Mouse (Mus musculus) myocyte (in vitro differentiated cells): ENCODE measurements at regions not wholly inside any gene's neighbourhood (a gene's known extent, or its start where the extent isn't known, plus 50 kb on each side); places are given as distances from the start of the nearest gene placed in this dataset.

Experiments
- H3K27me3 ChIP-seq: one replicate; pipeline ENCODE4 v1.6.1; 2011; ENCODE audit not compliant: control insufficient read depth, insufficient read depth, insufficient read length
- H3K36me3 ChIP-seq: one replicate; pipeline ENCODE4 v1.6.1; 2011; ENCODE audit not compliant: control insufficient read depth, insufficient read depth
- H3K4me2 ChIP-seq: one replicate; pipeline ENCODE4 v1.6.1; 2011; ENCODE audit warnings: low read depth, control low read depth
- H3K4me3 ChIP-seq: one replicate; pipeline ENCODE4 v1.5.1; 2011; ENCODE audit warnings: mild to moderate bottlenecking, control low read depth, moderate library complexity
- H3K79me2 ChIP-seq: one replicate; pipeline ENCODE4 v1.6.1; 2011; ENCODE audit not compliant: control insufficient read depth, insufficient read depth
- H3ac ChIP-seq: one replicate; pipeline ENCODE4 v1.6.1; 2011; ENCODE audit not compliant: control insufficient read depth, insufficient read length
- CEBPB ChIP-seq: IDR thresholded peaks from 2 replicates; pipeline ENCODE4 v1.6.1; 2011; ENCODE audit warnings: mild to moderate bottlenecking, moderate library complexity; ENCODE audit not compliant: poor library complexity, insufficient read depth, severe bottlenecking
- E2F4 ChIP-seq: IDR thresholded peaks from one replicate; pipeline ENCODE4 v1.6.1; 2011; ENCODE audit warnings: mild to moderate bottlenecking, control low read depth, moderate library complexity; ENCODE audit not compliant: insufficient read depth
- MAX ChIP-seq: IDR thresholded peaks from one replicate; pipeline ENCODE4 v1.6.1; 2011; ENCODE audit warnings: low read depth, mild to moderate bottlenecking, control low read depth
- MYOD1 ChIP-seq, 3 experiments: IDR thresholded peaks; one replicate each; pipeline ENCODE4 v1.6.1; 2011; ENCODE audit warnings: control low read depth in 2 of 3, low read depth in 2 of 3, mild to moderate bottlenecking in 2 of 3, moderate library complexity in 1 of 3; ENCODE audit not compliant: insufficient read length in 2 of 3, control insufficient read depth in 1 of 3
- MYOG ChIP-seq, 3 experiments: IDR thresholded peaks; one replicate each; pipeline ENCODE4 v1.6.1; 2011; ENCODE audit warnings: control low read depth in 2 of 3, low read depth in 2 of 3, mild to moderate bottlenecking in 2 of 3; ENCODE audit not compliant: insufficient read length in 2 of 3, control insufficient read depth in 1 of 3, insufficient read depth in 1 of 3
- POLR2A ChIP-seq: IDR thresholded peaks from one replicate; pipeline ENCODE4 v1.6.1; 2011; ENCODE audit warnings: low read depth, mild to moderate bottlenecking, control low read depth, moderate library complexity; ENCODE audit not compliant: insufficient read length
- POLR2AphosphoS2 ChIP-seq: IDR thresholded peaks from one replicate; pipeline ENCODE4 v1.6.1; 2011; ENCODE audit warnings: low read depth, control low read depth; ENCODE audit not compliant: insufficient read length
- REST ChIP-seq: IDR thresholded peaks from one replicate; pipeline ENCODE4 v1.6.1; 2011; ENCODE audit warnings: mild to moderate bottlenecking, control low read depth, moderate library complexity; ENCODE audit not compliant: insufficient read depth, insufficient read length
- SRF ChIP-seq: IDR thresholded peaks from one replicate; pipeline ENCODE4 v1.6.1; 2011; ENCODE audit warnings: low read depth; ENCODE audit not compliant: control insufficient read depth, insufficient read length
- TCF12 ChIP-seq: IDR thresholded peaks from one replicate; pipeline ENCODE4 v1.6.1; 2011; ENCODE audit warnings: mild to moderate bottlenecking, control low read depth; ENCODE audit not compliant: poor library complexity, insufficient read depth, severe bottlenecking
- TCF3 ChIP-seq: IDR thresholded peaks from one replicate; pipeline ENCODE4 v1.6.1; 2011; ENCODE audit warnings: low read depth, control low read depth; ENCODE audit not compliant: insufficient read length
- USF1 ChIP-seq: IDR thresholded peaks from one replicate; pipeline ENCODE4 v1.6.1; 2011; ENCODE audit warnings: low read depth, mild to moderate bottlenecking, control low read depth, moderate library complexity

DNA sequence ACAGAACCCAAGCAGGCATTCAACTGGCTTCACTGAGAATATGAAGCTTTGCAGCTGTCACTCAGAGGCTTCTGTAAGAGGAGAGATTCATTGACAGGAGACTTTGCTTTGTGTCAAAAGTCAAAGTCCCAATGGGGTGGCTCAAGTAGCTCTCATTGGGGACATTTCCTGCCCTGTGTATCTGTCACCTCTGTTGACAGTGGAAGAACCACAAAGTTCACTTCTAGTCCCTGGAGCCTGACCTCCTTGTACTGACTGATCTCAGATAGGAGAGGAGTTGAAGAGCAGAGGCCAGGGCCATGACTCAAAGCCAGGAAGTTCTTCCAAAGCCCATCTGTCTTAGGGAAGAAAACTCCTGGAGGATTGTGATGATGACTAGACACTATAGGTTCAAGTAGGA, 191.5 kb upstream of the Gm11114 start:
- no peak overlapping the region for H3K4me3 ChIP-seq
- H3K4me2 ChIP-seq, result no peak overlapping the region
- TF ChIP-seq MYOD1 (IDR thresholded peaks at IDR 0.05; ENCODE audit: control insufficient read depth in 1 of 3, insufficient read length in 2 of 3, low read depth in 2 of 3), result no peak
- TF ChIP-seq TCF3, result no peak
- TF ChIP-seq POLR2A, result no peak
- TF ChIP-seq MAX, result no peak
- no peaks in the 10 kb centered on the region for H3K36me3 ChIP-seq
- no peaks in the 10 kb centered on the region for H3K79me2 ChIP-seq
- no peak overlapping the region for H3ac ChIP-seq
- H3K27me3 ChIP-seq, result no peaks in the 10 kb centered on the region

DNA sequence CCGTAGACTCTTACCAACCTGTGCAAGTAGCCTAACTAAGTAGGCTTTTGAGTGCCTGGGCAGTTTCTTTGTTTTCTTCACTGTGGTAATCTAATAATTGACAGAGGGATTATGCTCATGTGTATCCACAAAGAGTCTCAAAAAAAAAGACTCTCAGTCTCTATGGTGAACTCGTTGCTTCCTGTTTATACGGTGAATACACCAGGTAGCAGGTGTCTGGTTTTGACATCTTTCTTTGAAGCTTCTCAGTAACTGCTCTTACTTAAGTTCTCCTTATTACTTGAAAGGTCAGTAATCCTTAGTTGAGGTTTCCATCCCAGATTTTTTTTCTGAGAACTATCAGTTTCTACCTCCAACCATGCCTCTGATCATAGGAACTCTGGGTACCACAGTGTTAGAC, 188.9 kb upstream of the Gm11114 start:
- no peak overlapping the region for H3K4me2 ChIP-seq
- H3K27me3 ChIP-seq, result no peaks in the 10 kb centered on the region
- H3K4me3 ChIP-seq, result no peak overlapping the region
- no peaks in the 10 kb centered on the region for H3K36me3 ChIP-seq
- TF ChIP-seq MYOG (IDR thresholded peaks at IDR 0.05; ENCODE audit: control insufficient read depth in 1 of 3, insufficient read depth in 1 of 3, insufficient read length in 2 of 3, low read depth in 2 of 3) (no peak), TCF12 (no peak), MAX (no peak), USF1 (no peak), REST (no peak), POLR2A (no peak), E2F4 (no peak), SRF (no peak), TCF3 (no peak), POLR2AphosphoS2 (no peak), CEBPB (no peak), MYOD1 (IDR thresholded peaks at IDR 0.05; ENCODE audit: control insufficient read depth in 1 of 3, insufficient read length in 2 of 3, low read depth in 2 of 3) (no peak)
- H3K79me2 ChIP-seq, result no peaks in the 10 kb centered on the region
- no peak overlapping the region for H3ac ChIP-seq

DNA sequence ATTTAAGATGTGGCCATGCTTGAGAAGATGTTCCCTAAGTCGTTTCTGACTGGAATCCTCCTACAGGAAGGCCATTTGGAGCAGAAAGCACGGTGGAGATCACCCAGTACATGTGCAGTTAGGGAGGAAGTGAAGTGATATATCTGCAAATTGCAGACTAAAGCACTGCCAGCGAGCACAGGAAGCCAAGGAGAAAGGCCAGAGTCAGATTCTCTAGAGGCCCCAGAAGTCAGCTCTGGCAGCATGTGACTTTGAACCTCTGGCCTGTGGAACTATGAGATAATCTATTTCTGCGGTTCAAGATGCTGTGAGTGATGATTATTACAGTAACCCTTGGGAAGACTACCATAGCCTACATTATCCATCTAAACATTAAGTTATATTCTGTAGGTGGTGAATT, 186.8 kb upstream of the Gm11114 start:
- Histone ChIP-seq H3K4me2 (no peak overlapping the region), H3K36me3 (no peaks in the 10 kb centered on the region), H3K27me3 (no peaks in the 10 kb centered on the region), H3K79me2 (no peaks in the 10 kb centered on the region), H3ac (no peak overlapping the region), H3K4me3 (no peak overlapping the region)
- TF ChIP-seq POLR2AphosphoS2 (no peak), E2F4 (no peak), TCF3 (no peak), MYOG (IDR thresholded peaks at IDR 0.05; ENCODE audit: control insufficient read depth in 1 of 3, insufficient read depth in 1 of 3, insufficient read length in 2 of 3, low read depth in 2 of 3) (no peak), REST (no peak), MAX (no peak), USF1 (no peak), POLR2A (no peak), TCF12 (no peak), MYOD1 (IDR thresholded peaks at IDR 0.05; ENCODE audit: control insufficient read depth in 1 of 3, insufficient read length in 2 of 3, low read depth in 2 of 3) (no peak), CEBPB (no peak)

DNA sequence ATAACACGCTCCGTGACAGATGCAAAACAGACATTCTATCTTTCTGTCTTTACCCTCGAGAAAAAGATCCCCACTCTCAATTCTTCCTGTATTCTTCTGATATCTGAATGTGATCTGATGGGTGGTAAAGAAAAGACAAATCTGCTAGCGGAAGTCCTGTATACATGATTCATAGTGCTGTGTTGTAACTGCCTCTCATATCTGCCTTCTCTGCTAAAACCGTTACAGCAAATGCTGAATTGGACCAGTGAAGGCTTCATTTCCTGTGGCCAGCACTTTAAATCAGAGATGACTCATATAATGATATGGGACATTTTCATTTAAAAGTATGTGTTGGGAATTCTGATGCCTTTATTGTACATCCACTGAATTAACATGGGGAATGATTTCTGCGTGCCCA, 186.0 kb upstream of the Gm11114 start:
- H3ac ChIP-seq, result no peak overlapping the region
- no peaks in the 10 kb centered on the region for H3K79me2 ChIP-seq
- no peak overlapping the region for H3K4me3 ChIP-seq
- H3K36me3 ChIP-seq, result no peaks in the 10 kb centered on the region
- H3K4me2 ChIP-seq, result no peak overlapping the region
- H3K27me3 ChIP-seq, result no peaks in the 10 kb centered on the region
- TF ChIP-seq USF1 (no peak), POLR2AphosphoS2 (no peak), SRF (no peak), MYOG (IDR thresholded peaks at IDR 0.05; ENCODE audit: control insufficient read depth in 1 of 3, insufficient read depth in 1 of 3, insufficient read length in 2 of 3, low read depth in 2 of 3) (no peak), MAX (no peak), TCF12 (no peak)

DNA sequence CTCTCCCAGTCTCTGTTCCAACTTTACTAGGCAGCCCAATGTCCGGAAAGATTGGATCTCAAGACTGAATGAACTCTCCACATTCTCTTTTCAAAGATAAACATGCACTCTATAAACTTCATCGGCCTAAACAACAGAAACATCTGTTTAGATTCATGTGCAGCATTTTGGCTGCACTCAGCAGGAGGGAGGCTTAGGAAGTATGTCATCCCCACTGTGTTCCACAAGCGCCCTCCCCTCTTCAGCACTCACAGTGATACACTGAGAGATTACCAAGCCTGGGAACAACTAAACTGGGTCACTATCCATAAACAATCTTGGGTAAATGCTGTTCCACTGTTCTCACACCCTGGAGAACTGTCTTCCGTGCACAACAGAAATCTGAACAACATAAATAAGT, 185.5 kb upstream of the Gm11114 start:
- Histone ChIP-seq H3ac (no peak overlapping the region), H3K27me3 (no peaks in the 10 kb centered on the region), H3K36me3 (no peaks in the 10 kb centered on the region), H3K4me3 (no peak overlapping the region), H3K79me2 (no peaks in the 10 kb centered on the region), H3K4me2 (no peak overlapping the region)
- TF ChIP-seq POLR2AphosphoS2, result no peak
- no peak for TF ChIP-seq TCF12
- no peak for TF ChIP-seq SRF
- no peak for TF ChIP-seq POLR2A

DNA sequence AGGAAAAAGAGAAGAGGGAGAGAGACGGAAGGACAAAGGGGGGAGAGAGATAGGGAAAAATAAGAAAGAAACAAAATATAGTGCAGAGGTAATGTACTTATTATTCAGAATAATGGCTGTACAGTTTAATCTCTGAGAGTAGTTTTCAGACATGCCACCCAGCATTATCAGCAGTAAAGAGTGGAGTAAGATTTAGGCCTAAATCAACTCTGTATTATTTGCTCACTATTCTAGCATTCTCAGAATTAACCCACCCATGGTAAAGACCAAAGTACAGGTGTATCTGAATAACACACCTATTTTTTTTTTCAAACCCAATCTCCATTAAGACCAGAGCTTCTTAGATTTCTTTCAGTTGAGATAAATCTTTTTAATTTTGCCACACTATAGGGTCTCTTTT, 177.7 kb upstream of the Gm11114 start:
- no peaks in the 10 kb centered on the region for H3K27me3 ChIP-seq
- H3K4me3 ChIP-seq, result no peak overlapping the region
- no peaks in the 10 kb centered on the region for H3K36me3 ChIP-seq
- no peak overlapping the region for H3ac ChIP-seq
- no peak for TF ChIP-seq POLR2AphosphoS2
- no peak for TF ChIP-seq E2F4
- TF ChIP-seq SRF, result no peak
- TF ChIP-seq MAX, result no peak
- no peak for TF ChIP-seq MYOG (IDR thresholded peaks at IDR 0.05; ENCODE audit: control insufficient read depth in 1 of 3, insufficient read depth in 1 of 3, insufficient read length in 2 of 3, low read depth in 2 of 3)
- TF ChIP-seq POLR2A, result no peak
- no peak for TF ChIP-seq REST
- TF ChIP-seq CEBPB, result no peak
- no peak for TF ChIP-seq USF1
- TF ChIP-seq TCF12, result no peak
- no peak for TF ChIP-seq MYOD1 (IDR thresholded peaks at IDR 0.05; ENCODE audit: control insufficient read depth in 1 of 3, insufficient read length in 2 of 3, low read depth in 2 of 3)
- TF ChIP-seq TCF3, result no peak
- H3K4me2 ChIP-seq, result no peak overlapping the region
- H3K79me2 ChIP-seq, result no peaks in the 10 kb centered on the region
